Mouse (Mus musculus) stomach, postnatal 0 days (tissue): ENCODE data around the gene Trim11.

Experiments used
- CTCF ChIP-seq: IDR thresholded peaks from 2 replicates; pipeline ENCODE4 v1.5.1; 2016; ENCODE audit warnings: antibody characterized with exemption, low read depth, mild to moderate bottlenecking, moderate library complexity
- EP300 ChIP-seq: optimal IDR thresholded peaks from 2 replicates; pipeline ENCODE3; 2016; ENCODE audit warnings: antibody characterized with exemption

DNA sequence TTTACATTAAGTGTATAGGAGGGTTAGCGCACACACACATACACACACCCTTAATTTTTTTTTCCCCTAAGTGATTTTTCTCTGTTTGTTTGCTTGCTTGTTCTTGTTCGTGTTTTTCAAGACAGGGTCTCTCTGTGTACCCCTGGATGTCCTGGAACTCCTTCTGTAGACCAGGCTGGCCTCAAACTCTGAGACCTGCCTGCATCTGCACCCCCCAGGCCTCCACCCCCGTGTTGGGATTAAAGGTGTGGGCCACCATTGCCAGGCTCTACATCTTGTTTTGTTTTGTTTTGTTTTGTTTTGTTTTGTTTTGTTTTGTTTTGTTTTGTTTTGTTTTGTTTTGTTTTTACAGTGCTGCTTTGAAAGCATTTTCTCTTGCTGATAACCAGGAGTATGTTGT is 30.6 kb upstream of the Trim11 start:
- no peak for TF ChIP-seq EP300
- TF ChIP-seq CTCF: no peak
